15 mouse cellular contexts compared by ENCODE assay signal in genomic region chr3:108423006-108423405, GRCm38 (mm10). TPM values are rescaled to one million over a fixed set of nuclear protein-coding genes. Genes with fewer than 3 reads are reported as not detected.
A peak's percentile ranks its signal among the peaks of the same experiment; 100 is the strongest.
DNase-seq lines count a peak whose midpoint lies in the region; ATAC-seq and TF ChIP-seq lines count a peak whose summit lies in the region.
"Had no signal": no experiment of that assay in that cellular context is flagged by ENCODE, and none has a peak within 500 bp of the region (broad histone marks: within the 10 kb centered on the region; RNA-seq: fewer than 3 reads in every experiment).

No protein-coding gene starts in this region.

- H3K36me3 ChIP-seq in limb, embryonic 13.5 days: peaks cover 32% of the 10 kb centered on the region
- H3K36me3 ChIP-seq in limb, embryonic 10.5 days: peaks cover 31% of the 10 kb centered on the region
- H3K36me3 ChIP-seq in embryonic facial prominence, embryonic 14.5 days (ENCODE audit: control insufficient read depth, insufficient read depth, low read length): peaks cover 27% of the 10 kb centered on the region
- peaks cover 27% of the 10 kb centered on the region for H3K36me3 ChIP-seq in hindbrain, embryonic 12.5 days
- H3K36me3 ChIP-seq in neural tube, embryonic 13.5 days: peaks cover 30% of the 10 kb centered on the region

- peaks cover 19% of the 10 kb centered on the region for H3K4me1 ChIP-seq in limb, embryonic 13.5 days
- H3K4me1 ChIP-seq in limb, embryonic 10.5 days: peaks cover 19% of the 10 kb centered on the region
- peaks cover 14% of the 10 kb centered on the region for H3K4me1 ChIP-seq in embryonic facial prominence, embryonic 14.5 days (ENCODE audit: control insufficient read depth, insufficient read depth, low read length)
- peaks cover 49% of the 10 kb centered on the region for H3K4me1 ChIP-seq in hindbrain, embryonic 12.5 days
- peaks cover 50% of the 10 kb centered on the region for H3K4me1 ChIP-seq in neural tube, embryonic 13.5 days (replicated peaks)
- H3K4me1 ChIP-seq in lung, adult 2 months (ENCODE audit: control insufficient read depth, insufficient read depth, low read length): no peaks in the 10 kb centered on the region

- H3K9me3 ChIP-seq in limb, embryonic 13.5 days: no peaks in the 10 kb centered on the region
- H3K9me3 ChIP-seq in limb, embryonic 10.5 days (replicated peaks): no peaks in the 10 kb centered on the region
- no peaks in the 10 kb centered on the region for H3K9me3 ChIP-seq in embryonic facial prominence, embryonic 14.5 days (ENCODE audit: control insufficient read depth, low read length)
- H3K9me3 ChIP-seq in hindbrain, embryonic 12.5 days (replicated peaks): no peaks in the 10 kb centered on the region
- H3K9me3 ChIP-seq in neural tube, embryonic 13.5 days: no peaks in the 10 kb centered on the region
- H3K9me3 ChIP-seq: G1E; liver, embryonic 15.5 days; stomach, embryonic 15.5 days had no signal

- no peak overlapping the region for H3K9ac ChIP-seq in limb, embryonic 13.5 days
- H3K9ac ChIP-seq in embryonic facial prominence, embryonic 14.5 days (ENCODE audit: low read depth, low read length): 0 out of 2 replicates have a peak overlapping the region, but pooled peaks have one; percentile 28
- peak overlapping the region; percentile 56; the same call in 1 of the 2 replicates for H3K9ac ChIP-seq in hindbrain, embryonic 12.5 days
- peak overlapping the region; percentile 68 for H3K9ac ChIP-seq in neural tube, embryonic 13.5 days
- H3K9ac ChIP-seq: liver, embryonic 15.5 days; stomach, embryonic 15.5 days had no signal

- DNase-seq in limb, embryonic 10.5 days (ENCODE audit: low spot score): no peak
- DNase-seq in embryonic facial prominence, embryonic 14.5 days (ENCODE audit: low spot score): no peak
- DNase-seq in right cerebral cortex, postnatal 25 days: no peak
- DNase-seq in lung, adult 2 months: no peak
- no peak for DNase-seq in urinary bladder, adult 18-20 months (ENCODE audit: low spot score in 2 of 2)
- DNase-seq: adrenal gland, postnatal 14 days had no signal

- ATAC-seq in limb, embryonic 13.5 days (ENCODE audit: low FRiP score, low read depth): no peak
- ATAC-seq in embryonic facial prominence, embryonic 14.5 days (ENCODE audit: low read depth): no peak
- no peak for ATAC-seq in hindbrain, embryonic 12.5 days (ENCODE audit: low FRiP score)
- ATAC-seq in neural tube, embryonic 13.5 days (ENCODE audit: low read depth): no peak

- TF ChIP-seq POLR2A in lung, adult 2 months (IDR thresholded peaks at IDR 0.05; ENCODE audit: borderline replicate concordance, extremely low read depth, low read depth, low read length): no peak

- H3K27ac ChIP-seq in limb, embryonic 13.5 days: no peak overlapping the region
- no peak overlapping the region for H3K27ac ChIP-seq in limb, embryonic 10.5 days
- no peak overlapping the region for H3K27ac ChIP-seq in embryonic facial prominence, embryonic 14.5 days (replicated peaks; ENCODE audit: low read depth, low read length)
- peak overlapping the region; percentile 83 for H3K27ac ChIP-seq in hindbrain, embryonic 12.5 days
- H3K27ac ChIP-seq in neural tube, embryonic 13.5 days (replicated peaks): peak overlapping the region; percentile 81
- H3K27ac ChIP-seq: liver, embryonic 15.5 days had no signal

- H3K4me3 ChIP-seq in limb, embryonic 13.5 days: no peak overlapping the region
- H3K4me3 ChIP-seq in limb, embryonic 10.5 days: no peak overlapping the region
- H3K4me3 ChIP-seq in embryonic facial prominence, embryonic 14.5 days (ENCODE audit: low read depth, low read length): no peak overlapping the region
- H3K4me3 ChIP-seq in hindbrain, embryonic 12.5 days: no peak overlapping the region
- H3K4me3 ChIP-seq in neural tube, embryonic 13.5 days: no peak overlapping the region
- no peak overlapping the region for H3K4me3 ChIP-seq in lung, adult 2 months (replicated peaks; ENCODE audit: extremely low read depth, low read depth, low read length)
- H3K4me3 ChIP-seq: liver, embryonic 15.5 days had no signal

- H3K27me3 ChIP-seq in limb, embryonic 13.5 days: peaks cover 4% of the 10 kb centered on the region; the same call in 1 of the 2 replicates
- peaks cover 12% of the 10 kb centered on the region; the same call in 1 of the 2 replicates for H3K27me3 ChIP-seq in limb, embryonic 10.5 days (ENCODE audit: low read depth, poor library complexity, severe bottlenecking)
- H3K27me3 ChIP-seq in embryonic facial prominence, embryonic 14.5 days (replicated peaks; ENCODE audit: control insufficient read depth, insufficient read depth, low read length): no peaks in the 10 kb centered on the region
- H3K27me3 ChIP-seq in hindbrain, embryonic 12.5 days: no peaks in the 10 kb centered on the region
- H3K27me3 ChIP-seq in neural tube, embryonic 13.5 days: no peaks in the 10 kb centered on the region
- H3K27me3 ChIP-seq: stomach, embryonic 15.5 days had no signal

- peak overlapping the region; percentile 55; the same call in 1 of the 2 replicates for H3K4me2 ChIP-seq in limb, embryonic 13.5 days (replicated peaks)
- H3K4me2 ChIP-seq in embryonic facial prominence, embryonic 14.5 days (ENCODE audit: low read depth, low read length): peak overlapping the region; percentile 46; the same call in 1 of the 2 replicates
- H3K4me2 ChIP-seq in hindbrain, embryonic 12.5 days (replicated peaks): peak overlapping the region; percentile 50; the same call in 1 of the 2 replicates
- peak overlapping the region; percentile 54 for H3K4me2 ChIP-seq in neural tube, embryonic 13.5 days
- H3K4me2 ChIP-seq: liver, embryonic 15.5 days had no signal

- TF ChIP-seq CTCF in lung, adult 2 months (IDR thresholded peaks at IDR 0.05; ENCODE audit: insufficient read depth, low read length): no peak

- 45% methylated on average over 6 of the region's 6 CpGs for WGBS in limb, embryonic 13.5 days
- 46% methylated on average over 6 of the region's 6 CpGs for WGBS in limb, embryonic 10.5 days
- 41% methylated on average over 6 of the region's 6 CpGs for WGBS in embryonic facial prominence, embryonic 14.5 days
- WGBS in hindbrain, embryonic 12.5 days: 30% methylated on average over 6 of the region's 6 CpGs
- WGBS in neural tube, embryonic 13.5 days: 34% methylated on average over 6 of the region's 6 CpGs
- 36% methylated on average over 6 of the region's 6 CpGs for WGBS in lung, adult 2 months

RNA-seq across cellular contexts. Expression of gene Celsr2, which starts 7.7 kb away (rescaled TPM):
- polyA plus RNA-seq in limb, embryonic 13.5 days (2015; fragmentation: Nextera tagmentation; extraction: Ambion mirVana): 5.5 and 7.3 TPM in 2 replicates
- polyA plus RNA-seq in limb, embryonic 10.5 days (2016; fragmentation: Nextera tagmentation; extraction: Ambion mirVana): 4.0 and 4.4 TPM in 2 replicates
- polyA plus RNA-seq in embryonic facial prominence, embryonic 14.5 days (2014; fragmentation: Nextera tagmentation; extraction: Ambion mirVana): 11.8 and 13.9 TPM in 2 replicates
- polyA plus RNA-seq in hindbrain, embryonic 12.5 days (2016; fragmentation: Nextera tagmentation; extraction: Ambion mirVana): 63.3 and 75.2 TPM in 2 replicates
- 37.6 and 44.1 TPM in 2 replicates for polyA plus RNA-seq in neural tube, embryonic 13.5 days (2015; fragmentation: Nextera tagmentation; extraction: Ambion mirVana)
- polyA plus RNA-seq in lung, adult 2 months (2012; rRNA removed): 22.7 and 26.7 TPM in 2 replicates

RNA-seq across cellular contexts. Expression of gene Sars, which starts 22.0 kb away (rescaled TPM):
- polyA plus RNA-seq in limb, embryonic 13.5 days (2015; fragmentation: Nextera tagmentation; extraction: Ambion mirVana): 114 and 122 TPM in 2 replicates
- 117 and 125 TPM in 2 replicates for polyA plus RNA-seq in limb, embryonic 10.5 days (2016; fragmentation: Nextera tagmentation; extraction: Ambion mirVana)
- 111 and 125 TPM in 2 replicates for polyA plus RNA-seq in embryonic facial prominence, embryonic 14.5 days (2014; fragmentation: Nextera tagmentation; extraction: Ambion mirVana)
- polyA plus RNA-seq in hindbrain, embryonic 12.5 days (2016; fragmentation: Nextera tagmentation; extraction: Ambion mirVana): 186 and 188 TPM in 2 replicates
- 210 and 223 TPM in 2 replicates for polyA plus RNA-seq in neural tube, embryonic 13.5 days (2015; fragmentation: Nextera tagmentation; extraction: Ambion mirVana)
- 29.4 and 48.0 TPM in 2 replicates for polyA plus RNA-seq in lung, adult 2 months (2012; rRNA removed)

RNA-seq across cellular contexts. Expression of gene Psrc1, which starts 39.4 kb away (rescaled TPM):
- 62.7 and 63.1 TPM in 2 replicates for polyA plus RNA-seq in limb, embryonic 13.5 days (2015; fragmentation: Nextera tagmentation; extraction: Ambion mirVana)
- polyA plus RNA-seq in limb, embryonic 10.5 days (2016; fragmentation: Nextera tagmentation; extraction: Ambion mirVana): 96.6 and 100 TPM in 2 replicates
- 31.2 and 38.1 TPM in 2 replicates for polyA plus RNA-seq in embryonic facial prominence, embryonic 14.5 days (2014; fragmentation: Nextera tagmentation; extraction: Ambion mirVana)
- 39.4 and 41.0 TPM in 2 replicates for polyA plus RNA-seq in hindbrain, embryonic 12.5 days (2016; fragmentation: Nextera tagmentation; extraction: Ambion mirVana)
- polyA plus RNA-seq in neural tube, embryonic 13.5 days (2015; fragmentation: Nextera tagmentation; extraction: Ambion mirVana): 10.9 and 11.9 TPM in 2 replicates
- polyA plus RNA-seq in lung, adult 2 months (2012; rRNA removed): 2.3 and 2.4 TPM in 2 replicates

RNA-seq across cellular contexts. Expression of gene Mybphl, which starts 58.3 kb away (rescaled TPM):
- polyA plus RNA-seq in limb, embryonic 13.5 days (2015; fragmentation: Nextera tagmentation; extraction: Ambion mirVana): not detected in 2 replicates
- polyA plus RNA-seq in limb, embryonic 10.5 days (2016; fragmentation: Nextera tagmentation; extraction: Ambion mirVana): 0.15 TPM in 1 of 2 replicates, not detected in the other
- polyA plus RNA-seq in embryonic facial prominence, embryonic 14.5 days (2014; fragmentation: Nextera tagmentation; extraction: Ambion mirVana): not detected in 2 replicates
- not detected in 2 replicates for polyA plus RNA-seq in hindbrain, embryonic 12.5 days (2016; fragmentation: Nextera tagmentation; extraction: Ambion mirVana)
- not detected in 2 replicates for polyA plus RNA-seq in neural tube, embryonic 13.5 days (2015; fragmentation: Nextera tagmentation; extraction: Ambion mirVana)
- polyA plus RNA-seq in lung, adult 2 months (2012; rRNA removed): 34.9 and 39.2 TPM in 2 replicates
- polyA plus RNA-seq: G1E; gonadal fat pad, adult 2 months; intestine, embryonic 14.5 days; stomach, embryonic 15.5 days; urinary bladder, adult 2 months had no signal

Comparison
In these comparisons a context has a peak if more than half of its experiments do, and no peak if none do; other contexts are left out.
1. H3K27ac ChIP-seq: peak in hindbrain, embryonic 12.5 days (single experiment) and neural tube, embryonic 13.5 days (single experiment); none in limb, embryonic 13.5 days (single experiment), limb, embryonic 10.5 days (single experiment) and embryonic facial prominence, embryonic 14.5 days (single experiment).
2. Peak in every context shown above with its lines, with median percentiles within 50 percentile points of each other: H3K4me2 ChIP-seq.